Mouse (Mus musculus) G1E (cell line): ENCODE measurements around the gene Nck1. TPM values are rescaled to one million over a fixed set of nuclear protein-coding genes. Genes with fewer than 3 reads are reported as not detected.

Experiments
- ATAC-seq: 2 replicates; pipeline ENCODE4 v1.8.0; 2016; ENCODE audit warnings: mild to moderate bottlenecking; ENCODE audit not compliant: insufficient number of reproducible peaks, poor library complexity, low FRiP score, severe bottlenecking; ENCODE audit errors: extremely low read depth
- DNase-seq: peaks from one replicate; pipeline ENCODE4 v3.0.0; 2012; ENCODE audit warnings: low spot score
- H3K27me3 ChIP-seq: 2 replicates; pipeline ENCODE4 v1.6.1; 2012; ENCODE audit warnings: mild to moderate bottlenecking, low read length, inconsistent platforms; ENCODE audit not compliant: insufficient read depth
- H3K36me3 ChIP-seq: replicated peaks from 2 replicates; pipeline ENCODE3; 2012; ENCODE audit warnings: mild to moderate bottlenecking, inconsistent platforms
- H3K4me1 ChIP-seq: 2 replicates; pipeline ENCODE4 v1.6.1; 2012; ENCODE audit warnings: low read depth, low read length, inconsistent platforms, mixed read lengths; ENCODE audit not compliant: insufficient read depth
- H3K4me3 ChIP-seq: 2 replicates; pipeline ENCODE4 v1.5.1; 2012; ENCODE audit warnings: low read depth, mild to moderate bottlenecking, inconsistent platforms, low read length, moderate library complexity, mixed read lengths
- H3K9me3 ChIP-seq: replicated peaks from 2 replicates; pipeline ENCODE4 v1.6.1; 2012; ENCODE audit warnings: inconsistent platforms
- CTCF ChIP-seq: IDR thresholded peaks from 2 replicates; pipeline ENCODE4 v1.5.1; 2012; ENCODE audit warnings: low read depth, low read length, inconsistent platforms, mixed read lengths
- GATA1 ChIP-seq: IDR thresholded peaks from 2 replicates; pipeline ENCODE4 v1.6.1; 2012; ENCODE audit warnings: borderline replicate concordance, low read length, inconsistent platforms, mixed read lengths
- GATA2 ChIP-seq: IDR thresholded peaks from 2 replicates; pipeline ENCODE4 v1.6.1; 2012; ENCODE audit warnings: low read depth, low read length, inconsistent platforms, borderline replicate concordance
- POLR2AphosphoS5 ChIP-seq: IDR thresholded peaks from 2 replicates; pipeline ENCODE4 v1.6.1; 2012; ENCODE audit warnings: low read depth, low read length, inconsistent platforms; ENCODE audit not compliant: insufficient replicate concordance
- TAL1 ChIP-seq: conservative IDR thresholded peaks from 2 replicates; pipeline ENCODE4 v1.6.1; 2012; ENCODE audit warnings: low read depth, low read length, inconsistent platforms, mixed read lengths
- polyA plus RNA-seq: library from polyadenylated mRNA; stranded (reverse); fragments of >175 nt; gene quantifications from 2 replicates; pipeline ENCODE4 v1.2.3, GENCODE M21; 2012
- total RNA-seq, 2 experiments: library from RNA; stranded (forward) in 1 of 2; stranded (reverse) in 1 of 2; fragments of 200-1000 nt in 1 of 2; fragments of >200 nt in 1 of 2; fragmentation: Nextera tagmentation in 1 of 2; gene quantifications; 2 replicates each; pipeline ENCODE4 v1.2.3; 2014 to 2017

The Nck1 gene
- total and polyA plus RNA-seq, 3 experiments = 3.4 to 64.9 (median 41.2) TPM

GRCm38 (mm10) chr9:100471605-100471953 is 74.4 kb downstream of the Nck1 start:
- ATAC-seq = no peak
- no peak for DNase-seq
- Histone ChIP-seq H3K4me1 (no peaks in the 10 kb centered on the region), H3K27me3 (no peaks in the 10 kb centered on the region), H3K4me3 (no peak overlapping the region), H3K9me3 (no peaks in the 10 kb centered on the region), H3K36me3 (peaks cover 64% of the 10 kb centered on the region)
- no peak for TF ChIP-seq GATA2
- TF ChIP-seq POLR2AphosphoS5 = no peak
- TF ChIP-seq CTCF = no peak
- TF ChIP-seq TAL1 = no peak
- no peak for TF ChIP-seq GATA1

GRCm38 (mm10) chr9:100470936-100471604 is 74.9 kb downstream of the Nck1 start:
- Histone ChIP-seq H3K36me3 (peaks cover 68% of the 10 kb centered on the region), H3K4me1 (no peaks in the 10 kb centered on the region)
- DNase-seq = no peak

GRCm38 (mm10) chr9:100470228-100470627 is 75.7 kb downstream of the Nck1 start:
- Histone ChIP-seq H3K9me3 (no peaks in the 10 kb centered on the region), H3K27me3 (no peaks in the 10 kb centered on the region), H3K36me3 (peaks cover 76% of the 10 kb centered on the region), H3K4me1 (no peaks in the 10 kb centered on the region), H3K4me3 (no peak overlapping the region)
- ATAC-seq (no peak), DNase-seq (no peak)
- TF ChIP-seq POLR2AphosphoS5 (no peak), TAL1 (no peak), GATA2 (no peak), GATA1 (no peak), CTCF (no peak)

More at GRCm38 (mm10) chr9:100470936-100471604, 74.9 kb downstream of the Nck1 start:
- H3K27me3 ChIP-seq = no peaks in the 10 kb centered on the region
- no peaks in the 10 kb centered on the region for H3K9me3 ChIP-seq
- TF ChIP-seq GATA1 = no peak
- TF ChIP-seq GATA2 = no peak
- no peak for TF ChIP-seq CTCF
- TF ChIP-seq POLR2AphosphoS5 = no peak
- no peak for TF ChIP-seq TAL1
- H3K4me3 ChIP-seq = no peak overlapping the region
- no peak for ATAC-seq

- H3K4me3 ChIP-seq = no peak overlapping the region
- no peaks in the 10 kb centered on the region for H3K4me1 ChIP-seq
- TF ChIP-seq POLR2AphosphoS5 = no peak
- TF ChIP-seq TAL1 = no peak
- no peak for TF ChIP-seq GATA2
- TF ChIP-seq CTCF = no peak
- TF ChIP-seq GATA1 = no peak
- DNase-seq (no peak), ATAC-seq (no peak)
- peaks cover 76% of the 10 kb centered on the region for H3K36me3 ChIP-seq
- H3K27me3 ChIP-seq = no peaks in the 10 kb centered on the region
- H3K9me3 ChIP-seq = no peaks in the 10 kb centered on the region
Measured at GRCm38 (mm10) chr9:100469681-100470080, 76.3 kb downstream of the Nck1 start.

GRCm38 (mm10) chr9:100468151-100468550 is 77.8 kb downstream of the Nck1 start:
- Histone ChIP-seq H3K9me3 (no peaks in the 10 kb centered on the region), H3K27me3 (no peaks in the 10 kb centered on the region), H3K4me3 (no peak overlapping the region), H3K36me3 (peaks cover 71% of the 10 kb centered on the region), H3K4me1 (no peaks in the 10 kb centered on the region)
- no peak for DNase-seq
- TF ChIP-seq TAL1 = no peak
- TF ChIP-seq GATA1 = no peak
- no peak for TF ChIP-seq GATA2
- no peak for TF ChIP-seq POLR2AphosphoS5
- TF ChIP-seq CTCF = no peak
- no peak for ATAC-seq

GRCm38 (mm10) chr9:100467653-100468052 is 78.3 kb downstream of the Nck1 start:
- DNase-seq (no peak), ATAC-seq (no peak)
- Histone ChIP-seq H3K4me1 (no peaks in the 10 kb centered on the region), H3K36me3 (peaks cover 66% of the 10 kb centered on the region), H3K27me3 (no peaks in the 10 kb centered on the region), H3K4me3 (no peak overlapping the region), H3K9me3 (no peaks in the 10 kb centered on the region)
- TF ChIP-seq CTCF = no peak
